Comparison of ENCODE assay signal across 16 mouse cellular contexts in genomic region chr7:71287441-71287840, GRCm38 (mm10).
"Had no signal": no experiment of that assay in that cellular context is flagged by ENCODE, and none has a peak within 500 bp of the region (broad histone marks: within the 10 kb centered on the region; RNA-seq: fewer than 3 reads in every experiment).

No protein-coding gene starts in this region.

- H3K27me3 ChIP-seq: neural tube, embryonic 13.5 days; neural tube, embryonic 15.5 days; stomach, embryonic 15.5 days had no signal

- DNase-seq: retina, postnatal 1 day; right cerebral cortex, adult 18-20 months; right cerebral cortex, postnatal 14 days; right cerebral cortex, postnatal 25 days; right cerebral cortex, postnatal 4 days; spleen, adult 18-20 months; thymus, adult 18-20 months; thymus, adult 2 months; thymus, postnatal 14 days; thymus, postnatal 25 days; thymus, postnatal 36 days; thymus, postnatal 4 days had no signal

- H3K27ac ChIP-seq: neural tube, embryonic 13.5 days; neural tube, embryonic 15.5 days; stomach, embryonic 15.5 days; stomach, postnatal 0 days had no signal

- H3K4me1 ChIP-seq: neural tube, embryonic 13.5 days; neural tube, embryonic 15.5 days; stomach, embryonic 15.5 days had no signal

- H3K36me3 ChIP-seq: neural tube, embryonic 13.5 days; neural tube, embryonic 15.5 days; stomach, embryonic 15.5 days had no signal

- H3K4me3 ChIP-seq: neural tube, embryonic 13.5 days; neural tube, embryonic 15.5 days; stomach, embryonic 15.5 days had no signal

- H3K4me2 ChIP-seq: neural tube, embryonic 13.5 days; neural tube, embryonic 15.5 days; stomach, embryonic 15.5 days had no signal

- H3K9ac ChIP-seq: neural tube, embryonic 13.5 days; neural tube, embryonic 15.5 days; stomach, embryonic 15.5 days had no signal

- H3K9me3 ChIP-seq: neural tube, embryonic 15.5 days; stomach, embryonic 15.5 days had no signal
